Mouse (Mus musculus) hematopoietic stem cell, adult 5-6 weeks (primary cell): ENCODE data around the gene Sgo2a. TPM values are rescaled to one million over a fixed set of nuclear protein-coding genes. Genes with fewer than 3 reads are reported as not detected.

Experiments
- ATAC-seq, 2 experiments: fragments of 125-278 bp in 1 of 2; replicated peaks in 1 of 2; 2 replicates each; pipeline ENCODE4 v1.8.0; 2016 to 2017; ENCODE audit warnings: inconsistent platforms in 2 of 2, mild to moderate bottlenecking in 2 of 2, moderate number of reproducible peaks in 2 of 2, low read depth in 1 of 2, moderate TSS enrichment in 1 of 2; ENCODE audit not compliant: low FRiP score in 2 of 2, poor library complexity in 2 of 2, severe bottlenecking in 2 of 2, insufficient read depth in 1 of 2, low TSS enrichment in 1 of 2
- total RNA-seq: library from RNA; stranded (forward); fragments of 172-1452, 232-1000 nt; gene quantifications from 2 replicates; pipeline ENCODE4 v1.2.3, GENCODE M21; 2017

Gene Sgo2a
- total RNA-seq, 1 experiment from 2014 or later = 19.0 TPM

DNA sequence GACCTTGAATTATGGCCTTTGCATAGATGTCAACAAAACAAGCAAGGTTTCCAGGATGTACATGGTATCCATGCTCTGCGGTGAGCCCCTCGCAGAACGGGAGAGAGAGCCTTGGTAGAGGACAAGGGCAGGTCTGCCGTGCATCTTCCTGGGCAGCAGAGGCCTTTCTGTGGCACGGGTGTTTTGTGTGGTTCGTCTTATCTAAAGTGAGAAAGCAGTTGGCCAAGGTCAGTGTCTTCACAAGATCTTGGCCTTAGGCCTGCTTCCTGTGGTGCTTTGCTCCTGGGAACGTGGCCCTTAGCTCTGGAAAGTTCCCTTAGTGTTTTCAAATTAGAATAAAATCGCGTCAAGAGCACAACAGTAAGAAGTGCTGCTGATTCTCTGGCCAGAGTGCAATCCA is 75.2 kb downstream of the Sgo2a start:
- ATAC-seq = no peak

DNA sequence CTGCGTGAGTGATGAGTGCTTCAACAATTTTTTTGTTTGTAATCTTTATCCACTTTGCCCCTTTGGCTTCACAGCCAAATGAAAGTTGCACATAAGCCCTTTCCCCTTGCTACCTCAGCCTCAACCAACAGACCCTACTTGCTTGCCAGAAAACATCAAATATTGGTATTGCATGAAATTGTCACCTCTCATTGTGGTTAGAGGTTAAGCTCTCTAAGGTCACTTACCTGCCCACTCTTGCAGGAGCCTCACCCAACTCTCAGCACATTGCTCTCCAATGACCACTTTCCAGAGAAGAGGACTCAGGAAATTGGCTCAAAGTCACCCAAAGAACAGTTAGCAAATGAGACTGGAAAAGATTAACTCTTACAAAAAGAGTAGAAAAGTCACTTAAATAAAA is 75.7 kb downstream of the Sgo2a start:
- ATAC-seq = no peak

DNA sequence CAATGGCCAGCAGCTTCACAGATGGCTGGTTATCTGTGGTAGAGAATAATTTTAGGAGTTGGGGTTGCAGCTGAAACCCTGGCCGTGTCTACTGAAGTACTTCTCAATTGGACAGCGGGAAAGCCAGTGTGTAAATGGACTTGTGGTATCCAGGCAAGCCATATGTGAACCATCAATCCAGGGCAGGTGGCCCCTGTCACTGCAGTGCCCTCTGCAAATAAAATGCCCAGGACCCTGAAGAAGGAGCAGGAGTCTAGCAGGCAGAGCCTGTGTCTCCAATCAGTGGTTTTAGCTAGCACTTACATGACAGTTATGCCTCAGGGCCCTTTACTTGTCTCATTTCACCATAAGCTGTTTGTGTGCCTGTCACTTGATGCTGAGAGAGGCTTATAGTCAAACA is 76.6 kb downstream of the Sgo2a start:
- no peak for ATAC-seq

DNA sequence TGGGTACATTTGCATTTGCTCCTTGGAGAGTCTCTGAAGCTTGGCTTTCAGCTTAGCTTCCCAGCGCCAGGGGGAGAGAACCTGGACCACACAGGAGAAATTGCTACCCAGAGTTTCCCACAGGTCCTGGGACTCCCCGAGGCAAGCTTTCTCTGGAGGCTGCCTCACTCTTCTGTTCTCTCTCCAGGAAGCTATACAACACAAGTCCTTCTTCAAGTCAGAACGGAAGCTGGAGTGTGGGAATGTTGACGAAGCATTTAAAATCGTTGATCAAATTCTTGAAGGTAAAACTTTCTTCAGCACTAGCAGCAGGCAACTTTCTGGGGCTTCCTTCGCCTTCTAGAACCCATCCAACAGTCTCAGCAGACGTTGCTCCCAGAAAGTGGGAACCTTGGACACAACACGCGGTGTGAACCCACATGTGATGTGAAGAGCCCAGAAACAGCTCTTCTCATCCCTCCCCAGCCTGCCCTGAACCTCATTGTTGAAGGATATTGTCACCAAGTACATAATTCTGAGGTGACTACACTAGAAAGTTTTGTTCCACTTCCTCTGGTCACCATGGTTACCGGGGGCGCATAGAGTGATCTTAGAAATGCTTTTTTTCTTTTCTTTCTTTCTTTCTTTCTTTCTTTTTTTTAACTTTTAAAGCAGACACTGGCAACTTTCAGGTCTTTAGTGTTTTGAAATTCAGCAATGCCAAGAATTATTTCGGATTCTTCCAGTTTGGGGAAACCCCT is 77.4 kb downstream of the Sgo2a start:
- no peak for ATAC-seq

DNA sequence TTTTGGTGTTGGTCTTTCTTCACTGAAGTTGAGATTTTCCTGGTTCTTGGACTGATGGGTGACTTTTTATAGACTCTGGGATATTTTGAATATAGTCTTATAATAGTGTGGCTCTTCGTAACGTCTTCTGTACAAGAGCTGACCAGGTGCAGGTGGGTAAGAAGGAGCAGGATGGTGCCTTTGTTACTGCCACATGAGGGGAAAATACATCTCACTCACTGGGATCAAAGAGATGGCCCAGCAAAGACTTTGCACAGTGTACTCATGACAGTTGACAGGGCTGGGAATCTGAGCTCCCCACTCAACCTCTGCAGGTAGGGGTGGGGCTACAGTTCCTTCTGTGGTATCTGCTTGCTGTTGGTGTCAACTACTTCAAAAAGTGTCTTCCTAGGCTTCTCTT is 78.5 kb downstream of the Sgo2a start:
- no peak for ATAC-seq

Other genes with a start within 250 kb of the Sgo2a start
- gene Spats2l, start 221.8 kb upstream of the Sgo2a start, total RNA-seq = not detected in 2 replicates
- 30.4 and 32.8 TPM in 2 replicates for gene Kctd18, start 23.0 kb downstream of the Sgo2a start, total RNA-seq
- gene Aox1, start 34.0 kb downstream of the Sgo2a start, total RNA-seq = 0.06 TPM in 1 of 2 replicates, not detected in the other
- not detected in 2 replicates for gene Aox3, start 117.2 kb downstream of the Sgo2a start, total RNA-seq
- gene Aox4, start 214.4 kb downstream of the Sgo2a start, total RNA-seq = 0.25 and 0.55 TPM in 2 replicates